Mouse (Mus musculus): ENCODE data around the gene Gfy. TPM values are rescaled to one million over a fixed set of nuclear protein-coding genes. Genes with fewer than 3 reads are reported as not detected.
A peak's percentile ranks its signal among the peaks of the same experiment; 100 is the strongest.

Gfy gene
- total and polyA plus RNA-seq, 3 experiments: not detected

GRCm38 (mm10) chr7:45183672-45184071 lies 4.3 kb upstream of the Gfy start:
- peaks cover 15% of the 10 kb centered on the region; the same call in 1 of the 2 replicates for H3K27me3 ChIP-seq (ENCODE audit: control insufficient read depth, insufficient read depth, low read length)
- WGBS: 78% methylated on average over 7 of the region's 7 CpGs
- no peaks in the 10 kb centered on the region for H3K36me3 ChIP-seq (ENCODE audit: control insufficient read depth, insufficient read depth, low read length)
- no peaks in the 10 kb centered on the region for H3K79me2 ChIP-seq (replicated peaks; ENCODE audit: control insufficient read depth, insufficient read depth, low read length)
- H3K4me1 ChIP-seq (ENCODE audit: control insufficient read depth, insufficient read depth, low read length): no peaks in the 10 kb centered on the region
- H3K27ac ChIP-seq: no peak overlapping the region
- H3K9ac ChIP-seq (ENCODE audit: low read depth, low read length): no peak overlapping the region
- intact Hi-C loops (cut with DNase I): no loop called here
- H3K4me3 ChIP-seq: no peak overlapping the region
- TF ChIP-seq EP300 (IDR thresholded peaks at IDR 0.05; ENCODE audit: insufficient read depth, low read depth, low read length): no peak
- TF ChIP-seq POLR2A (IDR thresholded peaks at IDR 0.05; ENCODE audit: insufficient read depth, low read depth, low read length): no peak
- TF ChIP-seq CTCF (IDR thresholded peaks at IDR 0.05): no peak
- DNase-seq: no peak

GRCm38 (mm10) chr7:45182606-45183005 lies 3.2 kb upstream of the Gfy start:
- Histone ChIP-seq H3K4me3 (peak overlapping the region; percentile 50), H3K36me3 (ENCODE audit: control insufficient read depth, insufficient read depth, low read length) (no peaks in the 10 kb centered on the region), H3K27me3 (ENCODE audit: control insufficient read depth, insufficient read depth, low read length) (peaks cover 15% of the 10 kb centered on the region; the same call in 1 of the 2 replicates), H3K4me1 (ENCODE audit: control insufficient read depth, insufficient read depth, low read length) (no peaks in the 10 kb centered on the region), H3K9ac (ENCODE audit: low read depth, low read length) (peak overlapping the region; percentile 11; the same call in 1 of the 2 replicates), H3K79me2 (replicated peaks; ENCODE audit: control insufficient read depth, insufficient read depth, low read length) (no peaks in the 10 kb centered on the region), H3K27ac (no peak overlapping the region)
- WGBS: 15% methylated on average over 11 of the region's 11 CpGs
- intact Hi-C loops (cut with DNase I): no loop called here
- no peak for DNase-seq
- TF ChIP-seq POLR2A (IDR thresholded peaks at IDR 0.05; ENCODE audit: insufficient read depth, low read depth, low read length): no peak
- TF ChIP-seq EP300 (IDR thresholded peaks at IDR 0.05; ENCODE audit: insufficient read depth, low read depth, low read length): no peak
- no peak for TF ChIP-seq CTCF (IDR thresholded peaks at IDR 0.05)

GRCm38 (mm10) chr7:45182199-45182601 lies 2.8 kb upstream of the Gfy start:
- Histone ChIP-seq H3K36me3 (ENCODE audit: control insufficient read depth, insufficient read depth, low read length) (no peaks in the 10 kb centered on the region), H3K27ac (no peak overlapping the region), H3K4me3 (peak overlapping the region; percentile 50), H3K27me3 (ENCODE audit: control insufficient read depth, insufficient read depth, low read length) (peaks cover 18% of the 10 kb centered on the region), H3K79me2 (replicated peaks; ENCODE audit: control insufficient read depth, insufficient read depth, low read length) (no peaks in the 10 kb centered on the region), H3K9ac (ENCODE audit: low read depth, low read length) (peak overlapping the region; percentile 11; the same call in 1 of the 2 replicates), H3K4me1 (ENCODE audit: control insufficient read depth, insufficient read depth, low read length) (no peaks in the 10 kb centered on the region)
- intact Hi-C loops (cut with DNase I): no loop called here
- WGBS: 1% methylated on average over 34 of the region's 34 CpGs
- DNase-seq: peak; percentile 86 to 90
- TF ChIP-seq CTCF (IDR thresholded peaks at IDR 0.05): no peak
- peak; percentile 77 for TF ChIP-seq POLR2A (IDR thresholded peaks at IDR 0.05; ENCODE audit: insufficient read depth, low read depth, low read length)
- no peak for TF ChIP-seq EP300 (IDR thresholded peaks at IDR 0.05; ENCODE audit: insufficient read depth, low read depth, low read length)

- intact Hi-C loops (cut with DNase I): no loop called here
- Histone ChIP-seq H3K4me1 (ENCODE audit: control insufficient read depth, insufficient read depth, low read length) (no peaks in the 10 kb centered on the region), H3K9ac (ENCODE audit: low read depth, low read length) (no peak overlapping the region), H3K27ac (no peak overlapping the region), H3K79me2 (replicated peaks; ENCODE audit: control insufficient read depth, insufficient read depth, low read length) (no peaks in the 10 kb centered on the region), H3K4me3 (no peak overlapping the region), H3K27me3 (ENCODE audit: control insufficient read depth, insufficient read depth, low read length) (peaks cover 21% of the 10 kb centered on the region), H3K36me3 (ENCODE audit: control insufficient read depth, insufficient read depth, low read length) (no peaks in the 10 kb centered on the region)
- DNase-seq: no peak
- TF ChIP-seq EP300 (IDR thresholded peaks at IDR 0.05; ENCODE audit: insufficient read depth, low read depth, low read length) (no peak), CTCF (IDR thresholded peaks at IDR 0.05) (peak; percentile 5; the same call in 1 of the 2 replicates), POLR2A (IDR thresholded peaks at IDR 0.05; ENCODE audit: insufficient read depth, low read depth, low read length) (no peak)
- WGBS: 5% methylated on average over 35 of the region's 35 CpGs
Measured at GRCm38 (mm10) chr7:45181540-45181939, 2.2 kb upstream of the Gfy start.

- no peak within 1 kb of the TSS for H3K9ac ChIP-seq (ENCODE audit: low read depth, low read length)
- TF ChIP-seq POLR2A (IDR thresholded peaks at IDR 0.05; ENCODE audit: insufficient read depth, low read depth, low read length) (no peak), CTCF (IDR thresholded peaks at IDR 0.05) (no peak), EP300 (IDR thresholded peaks at IDR 0.05; ENCODE audit: insufficient read depth, low read depth, low read length) (no peak)
- no peaks in the 10 kb centered on the region for H3K4me1 ChIP-seq (ENCODE audit: control insufficient read depth, insufficient read depth, low read length)
- no peak for DNase-seq
- H3K27ac ChIP-seq: no peak within 1 kb of the TSS
- no peaks in the 10 kb centered on the region for H3K36me3 ChIP-seq (ENCODE audit: control insufficient read depth, insufficient read depth, low read length)
- 25% methylated on average over 20 of the region's 20 CpGs for WGBS
- H3K27me3 ChIP-seq (ENCODE audit: control insufficient read depth, insufficient read depth, low read length): peaks cover 26% of the 10 kb centered on the region
- no peak within 1 kb of the TSS for H3K4me3 ChIP-seq
- H3K79me2 ChIP-seq (replicated peaks; ENCODE audit: control insufficient read depth, insufficient read depth, low read length): no peaks in the 10 kb centered on the region
- intact Hi-C loops (cut with DNase I): no loop called here
Measured at GRCm38 (mm10) chr7:45180896-45181477, 1.6 kb upstream of the Gfy start, which contains the start of gene Pth2. Gene Pth2, plus strand, starts transcription at chr7:45180995.

- no peak for DNase-seq
- peaks cover 31% of the 10 kb centered on the region for H3K27me3 ChIP-seq (ENCODE audit: control insufficient read depth, insufficient read depth, low read length)
Measured at GRCm38 (mm10) chr7:45178550-45178949, 819 bp downstream of the Gfy start.

More at GRCm38 (mm10) chr7:45178550-45178949, 819 bp downstream of the Gfy start:
- Histone ChIP-seq H3K79me2 (replicated peaks; ENCODE audit: control insufficient read depth, insufficient read depth, low read length) (no peaks in the 10 kb centered on the region), H3K4me1 (ENCODE audit: control insufficient read depth, insufficient read depth, low read length) (no peaks in the 10 kb centered on the region), H3K9ac (ENCODE audit: low read depth, low read length) (no peak overlapping the region), H3K36me3 (ENCODE audit: control insufficient read depth, insufficient read depth, low read length) (no peaks in the 10 kb centered on the region), H3K27ac (no peak overlapping the region), H3K4me3 (no peak overlapping the region)
- WGBS: 27% methylated on average over 7 of the region's 7 CpGs
- intact Hi-C loops (cut with DNase I): no loop called here
- TF ChIP-seq CTCF (IDR thresholded peaks at IDR 0.05): no peak
- TF ChIP-seq EP300 (IDR thresholded peaks at IDR 0.05; ENCODE audit: insufficient read depth, low read depth, low read length): no peak
- no peak for TF ChIP-seq POLR2A (IDR thresholded peaks at IDR 0.05; ENCODE audit: insufficient read depth, low read depth, low read length)

All from heart, adult 2 months (tissue).